Mouse (Mus musculus) neural tube, embryonic 11.5 days (tissue): Measurements from ENCODE around the gene Fam219b. TPM values are rescaled to one million over a fixed set of nuclear protein-coding genes. Genes with fewer than 3 reads are reported as not detected.

ENCODE experiments used
- ATAC-seq: fragments of 200-750 bp; cut with Nextera tagmentation; 2 replicates; pipeline ENCODE4 v1.8.0; 2017; ENCODE audit warnings: moderate number of reproducible peaks, mild to moderate bottlenecking, moderate TSS enrichment, moderate library complexity; ENCODE audit not compliant: insufficient read depth, low FRiP score, low TSS enrichment
- DNase-seq: peaks from one replicate; pipeline ENCODE4 v3.0.0-alpha.2; 2015; ENCODE audit warnings: low spot score
- H3K27ac ChIP-seq: fragments of 300-500 bp; sonication (generic); 2 replicates; pipeline ENCODE4 v1.5.1; 2014; ENCODE audit warnings: low read depth, mild to moderate bottlenecking, low read length
- H3K27me3 ChIP-seq: fragments of 300-500 bp; sonication (generic); 2 replicates; pipeline ENCODE4 v1.6.1; 2014; ENCODE audit warnings: mild to moderate bottlenecking, low read length, mixed read lengths; ENCODE audit not compliant: control insufficient read depth, insufficient read depth
- H3K36me3 ChIP-seq: fragments of 300-500 bp; sonication (generic); 2 replicates; pipeline ENCODE4 v1.6.1; 2014; ENCODE audit warnings: mild to moderate bottlenecking, low read length, moderate library complexity, mixed read lengths; ENCODE audit not compliant: control insufficient read depth, insufficient read depth
- H3K4me1 ChIP-seq: fragments of 300-500 bp; sonication (generic); 2 replicates; pipeline ENCODE4 v1.6.1; 2014; ENCODE audit warnings: low read length, mixed read lengths; ENCODE audit not compliant: control insufficient read depth, insufficient read depth
- H3K4me2 ChIP-seq: fragments of 300-500 bp; sonication (generic); 2 replicates; pipeline ENCODE4 v1.6.1; 2014; ENCODE audit warnings: low read depth, mild to moderate bottlenecking, moderate library complexity
- H3K4me3 ChIP-seq: fragments of 300-500 bp; sonication (generic); 2 replicates; pipeline ENCODE4 v1.5.1; 2014; ENCODE audit warnings: low read depth, low read length
- H3K9ac ChIP-seq: fragments of 300-500 bp; sonication (generic); 2 replicates; pipeline ENCODE4 v1.6.1; 2014; ENCODE audit warnings: mild to moderate bottlenecking, low read length
- H3K9me3 ChIP-seq: fragments of 300-500 bp; sonication (generic); 2 replicates; pipeline ENCODE4 v1.6.1; 2016; ENCODE audit warnings: low read length; ENCODE audit not compliant: control insufficient read depth
- WGBS: fragments of 180-500 bp; shearing (Covaris S2); extraction: QIAGEN DNeasy Blood & Tissue Kit; methylation state at CpG from one replicate; pipeline ENCODE4 v1.1.7; 2014; 5-methylcytosine and 5-hydroxymethylcytosine counted together
- polyA plus RNA-seq: library from polyadenylated mRNA; unstranded; fragments of >200 nt; fragmentation: Nextera tagmentation; extraction: Ambion mirVana; gene quantifications from 2 replicates; pipeline ENCODE4 v1.2.1, GENCODE M21; 2014

Fam219b gene
- polyA plus RNA-seq, result 15.9 and 18.2 TPM in 2 replicates

- Histone ChIP-seq H3K36me3 (peaks cover 3% of the 10 kb centered on the region; the same call in 1 of the 2 replicates), H3K27me3 (no peaks in the 10 kb centered on the region), H3K4me1 (peaks cover 9% of the 10 kb centered on the region), H3K27ac (peak within 1 kb of the TSS; percentile 63), H3K9me3 (no peaks in the 10 kb centered on the region), H3K4me2 (peak within 1 kb of the TSS; percentile 86), H3K4me3 (peak within 1 kb of the TSS; percentile 81), H3K9ac (peak within 1 kb of the TSS; percentile 83)
- ATAC-seq, result peak; percentile 86
- 2% methylated on average over 45 of the region's 45 CpGs for WGBS
- peak; percentile 90 for DNase-seq
Measured at GRCm38 (mm10) chr9:57537044-57537727, at the start of gene Fam219b. Gene Fam219b (plus strand): TSS chr9:57537528.

- Histone ChIP-seq H3K4me2 (no peak overlapping the region), H3K27me3 (no peaks in the 10 kb centered on the region), H3K9ac (no peak overlapping the region), H3K27ac (no peak overlapping the region), H3K9me3 (no peaks in the 10 kb centered on the region), H3K4me3 (no peak overlapping the region), H3K36me3 (no peaks in the 10 kb centered on the region), H3K4me1 (no peaks in the 10 kb centered on the region)
- 76% methylated on average over 7 of the region's 7 CpGs for WGBS
- ATAC-seq (no peak), DNase-seq (no peak)
Measured at GRCm38 (mm10) chr9:57487807-57488206, 49.5 kb upstream of the Fam219b start.

- H3K9me3 ChIP-seq, result no peaks in the 10 kb centered on the region
Measured at GRCm38 (mm10) chr9:57493532-57493931, 43.8 kb upstream of the Fam219b start.

GRCm38 (mm10) chr9:57494970-57495369 lies 42.4 kb upstream of the Fam219b start:
- H3K4me1 ChIP-seq, result no peaks in the 10 kb centered on the region
- H3K27me3 ChIP-seq, result 0 out of 2 replicates have a peak, but pooled peaks cover 4% of the 10 kb centered on the region
- H3K9me3 ChIP-seq, result no peaks in the 10 kb centered on the region
- no peak overlapping the region for H3K4me3 ChIP-seq
- no peaks in the 10 kb centered on the region for H3K36me3 ChIP-seq
- ATAC-seq, result no peak
- H3K4me2 ChIP-seq, result no peak overlapping the region
- H3K9ac ChIP-seq, result no peak overlapping the region
- DNase-seq, result no peak
- H3K27ac ChIP-seq, result no peak overlapping the region

More at GRCm38 (mm10) chr9:57493532-57493931, 43.8 kb upstream of the Fam219b start:
- Histone ChIP-seq H3K4me3 (no peak overlapping the region), H3K27me3 (0 out of 2 replicates have a peak, but pooled peaks cover 2% of the 10 kb centered on the region), H3K9ac (no peak overlapping the region), H3K27ac (no peak overlapping the region), H3K4me2 (no peak overlapping the region), H3K36me3 (no peaks in the 10 kb centered on the region), H3K4me1 (no peaks in the 10 kb centered on the region)
- WGBS, result 87% methylated on average over 2 of the region's 2 CpGs
- ATAC-seq (no peak), DNase-seq (no peak)

GRCm38 (mm10) chr9:57497236-57497635 lies 40.1 kb upstream of the Fam219b start:
- Histone ChIP-seq H3K9ac (no peak overlapping the region), H3K9me3 (no peaks in the 10 kb centered on the region), H3K36me3 (no peaks in the 10 kb centered on the region), H3K27ac (no peak overlapping the region), H3K4me3 (no peak overlapping the region), H3K4me1 (peaks cover under 1% of the 10 kb centered on the region; the same call in 1 of the 2 replicates), H3K4me2 (no peak overlapping the region), H3K27me3 (peaks cover 25% of the 10 kb centered on the region)
- DNase-seq (no peak), ATAC-seq (no peak)
- 81% methylated on average over 5 of the region's 5 CpGs for WGBS

GRCm38 (mm10) chr9:57498536-57498935 lies 38.8 kb upstream of the Fam219b start:
- no peak overlapping the region for H3K4me3 ChIP-seq
- peaks cover 38% of the 10 kb centered on the region for H3K27me3 ChIP-seq
- ATAC-seq, result no peak
- no peaks in the 10 kb centered on the region for H3K36me3 ChIP-seq
- no peaks in the 10 kb centered on the region for H3K9me3 ChIP-seq
- WGBS, result 54% methylated on average over 7 of the region's 7 CpGs
- no peak for DNase-seq
- H3K4me1 ChIP-seq, result peaks cover 7% of the 10 kb centered on the region
- H3K27ac ChIP-seq, result no peak overlapping the region
- H3K9ac ChIP-seq, result no peak overlapping the region; the same call in 1 of the 2 replicates
- H3K4me2 ChIP-seq, result no peak overlapping the region

- Histone ChIP-seq H3K27ac (peak overlapping the region; percentile 39; the same call in 1 of the 2 replicates), H3K9me3 (no peaks in the 10 kb centered on the region), H3K4me3 (peak overlapping the region; percentile 13; the same call in 1 of the 2 replicates), H3K36me3 (no peaks in the 10 kb centered on the region), H3K9ac (no peak overlapping the region; the same call in 1 of the 2 replicates), H3K4me1 (peaks cover 11% of the 10 kb centered on the region), H3K27me3 (peaks cover 66% of the 10 kb centered on the region), H3K4me2 (peak overlapping the region; percentile 17)
- no peak for ATAC-seq
- 7% methylated on average over 13 of the region's 13 CpGs for WGBS
- DNase-seq, result no peak
Measured at GRCm38 (mm10) chr9:57501452-57501851, 35.9 kb upstream of the Fam219b start.

GRCm38 (mm10) chr9:57501861-57502260 lies 35.5 kb upstream of the Fam219b start:
- Histone ChIP-seq H3K4me1 (peaks cover 11% of the 10 kb centered on the region), H3K27me3 (peaks cover 67% of the 10 kb centered on the region), H3K27ac (peak overlapping the region; percentile 39; the same call in 1 of the 2 replicates), H3K9ac (no peak overlapping the region; the same call in 1 of the 2 replicates), H3K36me3 (no peaks in the 10 kb centered on the region), H3K4me2 (peak overlapping the region; percentile 17), H3K9me3 (no peaks in the 10 kb centered on the region), H3K4me3 (peak overlapping the region; percentile 13; the same call in 1 of the 2 replicates)
- under 1% methylated on average over 20 of the region's 20 CpGs for WGBS
- ATAC-seq (no peak; the same call in 1 of the 2 replicates), DNase-seq (peak; percentile 73)
